Mouse (Mus musculus) heart, postnatal 4 days (tissue): ENCODE results near the gene Cxcl5. TPM values are rescaled to one million over a fixed set of nuclear protein-coding genes. Genes with fewer than 3 reads are reported as not detected.
"Not testable (repeated sequence)": the region's sequence is repeated elsewhere in the genome, so short reads cannot be mapped to it uniquely, and the experiment has no call there.

Source experiments
- DNase-seq: peaks from one replicate; pipeline ENCODE4 v3.0.0; 2021
- microRNA-seq, 2 experiments: library from miRNA; unstranded; fragments of <30 nt; microRNA quantifications; one replicate each; pipeline ENCODE4 v1.2.0; 2021 to 2022
- total RNA-seq, 2 experiments: library from RNA; stranded (reverse); gene quantifications; 2 replicates each; pipeline ENCODE4 v1.2.3; 2021

Gene Cxcl5
- total RNA-seq, 2 experiments from 2014 or later: not detected

- peak; percentile 24 for DNase-seq
Observed at GRCm38 (mm10) chr5:90785659-90786588, 26.8 kb downstream of the Cxcl5 start, which contains the start of gene Cxcl3. Gene Cxcl3 (plus strand): TSS chr5:90786103.

- no peak for DNase-seq
Observed at GRCm38 (mm10) chr5:90788114-90788513, 29.0 kb downstream of the Cxcl5 start.

- no peak for DNase-seq
Observed at GRCm38 (mm10) chr5:90789306-90790073, 30.3 kb downstream of the Cxcl5 start.

GRCm38 (mm10) chr5:90790074-90790502, 30.9 kb downstream of the Cxcl5 start:
- DNase-seq: no peak

GRCm38 (mm10) chr5:90794195-90794625, 35.0 kb downstream of the Cxcl5 start, which contains the start of gene Cxcl15:
Gene Cxcl15 (plus strand): TSS chr5:90794534.
- no peak for DNase-seq

GRCm38 (mm10) chr5:90795392-90795791, 36.2 kb downstream of the Cxcl5 start:
- DNase-seq: not testable (repeated sequence)

GRCm38 (mm10) chr5:90804574-90804973, 45.4 kb downstream of the Cxcl5 start:
- no peak for DNase-seq

- DNase-seq: no peak
Observed at GRCm38 (mm10) chr5:90806050-90806449, 46.9 kb downstream of the Cxcl5 start.

- DNase-seq: no peak
Observed at GRCm38 (mm10) chr5:90807176-90807950, 48.2 kb downstream of the Cxcl5 start.

Small RNA genes within 50 kb of the gene (microRNA-seq; reads per million reads assigned to microRNA genes)
- 0 reads per million in 2 experiments for gene Gm24322

Other genes starting within 250 kb of the Cxcl5 start
- gene Afm, start 240.4 kb upstream of the Cxcl5 start, total RNA-seq: not detected
- gene 5830473C10Rik, start 198.3 kb upstream of the Cxcl5 start, total RNA-seq: not detected
- gene Rassf6, start 118.7 kb upstream of the Cxcl5 start, total RNA-seq: under 1 TPM; 0.17 to 0.23 TPM
- 1 to 10 TPM; 1.7 to 2.9 TPM for gene Ppbp, start 9.2 kb downstream of the Cxcl5 start, total RNA-seq
- gene Pf4, start 13.1 kb downstream of the Cxcl5 start, total RNA-seq: 10 to 100 TPM; 21.6 to 22.8 TPM
- not detected for gene Cxcl3, start 26.7 kb downstream of the Cxcl5 start, total RNA-seq
- gene Cxcl15, start 35.2 kb downstream of the Cxcl5 start, total RNA-seq: not detected
- under 1 TPM; 0.45 to 0.72 TPM for gene Cxcl1, start 131.9 kb downstream of the Cxcl5 start, total RNA-seq
- gene Cxcl2, start 144.5 kb downstream of the Cxcl5 start, total RNA-seq: not detected
- 10 to 100 TPM; 17.6 to 19.2 TPM for gene Mthfd2l, start 171.8 kb downstream of the Cxcl5 start, total RNA-seq